Mouse (Mus musculus) intestine, embryonic 16.5 days (tissue): ENCODE results near the gene Josd1. TPM values are rescaled to one million over a fixed set of nuclear protein-coding genes. Genes with fewer than 3 reads are reported as not detected.

Experiments
- ATAC-seq: fragments of 200-750 bp; cut with Nextera tagmentation; 2 replicates; pipeline ENCODE4 v1.8.0; 2017; ENCODE audit warnings: moderate TSS enrichment, moderate library complexity
- H3K27ac ChIP-seq: fragments of 300-500 bp; sonication (generic); 2 replicates; pipeline ENCODE4 v1.5.1; 2014; ENCODE audit warnings: mild to moderate bottlenecking, low read length
- H3K27me3 ChIP-seq: fragments of 300-500 bp; sonication (generic); replicated peaks from 2 replicates; pipeline ENCODE4 v1.6.1; 2014; ENCODE audit warnings: low read length, control low read depth, mixed read lengths; ENCODE audit not compliant: control insufficient read depth, insufficient read depth
- H3K36me3 ChIP-seq: fragments of 300-500 bp; sonication (generic); 2 replicates; pipeline ENCODE4 v1.6.1; 2014; ENCODE audit warnings: low read length, control low read depth; ENCODE audit not compliant: control insufficient read depth, insufficient read depth
- H3K4me1 ChIP-seq: fragments of 300-500 bp; sonication (generic); 2 replicates; pipeline ENCODE4 v1.6.1; 2014; ENCODE audit warnings: low read length, control low read depth, mixed read lengths; ENCODE audit not compliant: control insufficient read depth, insufficient read depth
- H3K4me2 ChIP-seq: fragments of 300-500 bp; sonication (generic); 2 replicates; pipeline ENCODE4 v1.6.1; 2014; ENCODE audit warnings: low read depth, low read length, control low read depth
- H3K4me3 ChIP-seq: fragments of 300-500 bp; sonication (generic); 2 replicates; pipeline ENCODE4 v1.5.1; 2014; ENCODE audit warnings: mild to moderate bottlenecking, low read length
- H3K9ac ChIP-seq: fragments of 300-500 bp; sonication (generic); 2 replicates; pipeline ENCODE4 v1.6.1; 2014; ENCODE audit warnings: low read depth, low read length
- H3K9me3 ChIP-seq: fragments of 300-500 bp; sonication (generic); 2 replicates; pipeline ENCODE4 v1.6.1; 2016; ENCODE audit warnings: low read length, control low read depth; ENCODE audit not compliant: control insufficient read depth
- WGBS: fragments of 180-500 bp; shearing (Covaris S2); extraction: QIAGEN DNeasy Blood & Tissue Kit; methylation state at CpG from one replicate; pipeline ENCODE4 v1.1.7; 2014; 5-methylcytosine and 5-hydroxymethylcytosine counted together
- polyA plus RNA-seq: library from polyadenylated mRNA; unstranded; fragments of >200 nt; fragmentation: Nextera tagmentation; extraction: Ambion mirVana; gene quantifications from 2 replicates; pipeline ENCODE4 v1.2.1, GENCODE M21; 2015

Josd1 gene
- polyA plus RNA-seq = 14.1 and 17.0 TPM in 2 replicates

DNA sequence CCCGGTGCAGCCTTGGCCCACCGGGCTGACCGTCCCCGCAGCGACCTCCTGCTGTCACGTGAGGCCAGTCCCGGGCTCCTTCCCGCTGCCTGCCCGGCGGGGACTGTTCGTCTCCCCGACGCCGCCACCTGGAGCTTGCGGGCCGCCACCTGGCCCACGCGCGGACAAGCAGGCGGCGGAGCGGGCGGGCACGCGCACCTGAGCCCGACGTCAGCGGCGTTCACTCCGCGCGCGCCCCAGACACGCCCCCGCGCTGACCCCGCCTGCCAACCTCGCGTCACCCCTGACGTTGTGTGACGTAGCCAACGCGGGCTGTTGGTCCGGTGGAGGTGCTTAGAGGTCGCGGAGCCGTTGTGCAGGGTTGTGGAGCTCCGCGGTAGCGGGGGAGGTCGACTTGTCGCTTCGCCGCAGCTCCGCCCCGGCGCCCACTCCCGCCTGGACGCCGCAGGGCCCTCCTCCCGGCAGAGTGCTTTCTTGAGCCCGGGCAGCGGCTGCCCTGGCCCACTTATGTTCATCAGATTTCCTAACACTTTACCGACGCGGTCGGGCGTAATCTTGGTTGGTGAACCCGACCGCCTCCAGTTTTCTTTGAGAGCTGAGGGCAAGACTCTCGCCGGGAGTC is at the start of gene Josd1:
Josd1 (minus strand) TSS at position 274 of the 622 bp plus-strand sequence.
- Histone ChIP-seq H3K27ac (peak within 1 kb of the TSS; percentile 98), H3K27me3 (no peaks in the 10 kb centered on the region), H3K4me2 (peak within 1 kb of the TSS; percentile 79), H3K9me3 (no peaks in the 10 kb centered on the region), H3K4me1 (peaks cover 53% of the 10 kb centered on the region), H3K9ac (peak within 1 kb of the TSS; percentile 89), H3K4me3 (peak within 1 kb of the TSS; percentile 83), H3K36me3 (no peaks in the 10 kb centered on the region)
- WGBS = under 1% methylated on average over 72 of the region's 72 CpGs
- peak; percentile 73 for ATAC-seq

DNA sequence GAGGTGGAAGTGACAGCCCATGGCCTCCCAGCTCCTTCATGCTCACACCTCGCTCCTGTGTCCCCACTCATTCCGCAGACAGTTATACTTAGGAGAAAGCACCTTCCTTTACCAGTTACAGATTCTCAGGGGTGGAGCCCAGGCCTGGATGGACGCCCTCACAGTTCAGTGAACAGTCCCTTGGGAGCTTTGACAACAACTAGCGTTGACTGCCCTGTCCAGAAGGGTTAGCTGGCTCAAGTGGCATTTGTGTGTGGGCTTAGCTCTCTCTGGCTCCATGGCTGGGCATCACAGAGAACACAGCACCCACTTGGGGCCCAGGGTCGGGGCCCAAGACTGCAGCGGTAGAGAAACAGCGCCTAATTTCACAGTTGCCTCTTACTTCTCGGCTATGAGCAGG is 46.6 kb upstream of the Josd1 start:
- Histone ChIP-seq H3K4me2 (no peak overlapping the region), H3K4me3 (no peak overlapping the region), H3K4me1 (peaks cover under 1% of the 10 kb centered on the region; the same call in 1 of the 2 replicates), H3K36me3 (peaks cover 14% of the 10 kb centered on the region; the same call in 1 of the 2 replicates), H3K9me3 (no peaks in the 10 kb centered on the region), H3K27me3 (no peaks in the 10 kb centered on the region), H3K9ac (no peak overlapping the region), H3K27ac (no peak overlapping the region)
- ATAC-seq = no peak
- WGBS = 83% methylated on average over 8 of the region's 8 CpGs

DNA sequence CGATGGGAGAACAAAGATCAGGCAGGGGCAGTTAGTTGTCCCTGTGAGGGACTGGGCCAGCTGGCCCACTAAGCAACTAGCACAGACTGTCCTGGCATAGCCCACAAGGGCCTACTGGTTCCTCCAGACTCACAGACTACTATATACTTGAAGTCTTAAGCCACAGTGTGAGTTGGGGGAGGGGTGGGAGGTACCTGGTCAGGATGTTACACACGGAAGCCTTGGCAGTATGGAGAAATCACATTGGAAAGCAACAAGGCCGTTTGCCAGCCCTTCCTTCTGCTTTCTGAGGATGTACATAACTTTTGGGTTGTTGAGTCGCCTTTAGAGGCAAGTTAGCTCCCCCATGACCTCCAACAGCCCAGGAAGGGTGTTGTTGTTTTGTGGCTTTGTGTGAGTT is 45.9 kb upstream of the Josd1 start:
- Histone ChIP-seq H3K27me3 (no peaks in the 10 kb centered on the region), H3K9me3 (no peaks in the 10 kb centered on the region), H3K27ac (no peak overlapping the region), H3K4me1 (peaks cover 4% of the 10 kb centered on the region; the same call in 1 of the 2 replicates), H3K36me3 (peaks cover 14% of the 10 kb centered on the region; the same call in 1 of the 2 replicates), H3K4me3 (no peak overlapping the region), H3K4me2 (no peak overlapping the region), H3K9ac (no peak overlapping the region)
- whole genome bisulfite sequencing = 78% methylated on average over 4 of the region's 4 CpGs
- ATAC-seq = no peak

DNA sequence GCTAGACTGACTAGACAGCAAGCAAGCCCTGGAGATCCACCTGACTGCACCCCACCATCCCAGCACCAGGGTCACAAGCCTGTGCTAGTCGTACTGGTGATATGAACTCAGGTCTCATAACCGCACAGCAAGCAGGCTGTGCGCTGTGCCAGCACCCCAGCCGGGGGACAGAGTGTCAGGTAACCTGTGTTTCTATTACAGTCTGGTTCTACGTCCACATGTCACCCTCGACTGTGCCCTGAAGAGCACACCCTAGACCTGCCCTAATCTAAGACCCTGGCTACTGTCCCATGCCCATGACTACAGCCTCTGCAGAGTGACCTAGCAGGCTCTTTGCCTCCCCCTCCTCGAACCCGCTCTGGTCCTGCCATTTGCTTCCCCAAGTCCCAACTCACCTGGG is 45.5 kb upstream of the Josd1 start:
- Histone ChIP-seq H3K9me3 (no peaks in the 10 kb centered on the region), H3K4me3 (no peak overlapping the region), H3K4me1 (peaks cover 4% of the 10 kb centered on the region; the same call in 1 of the 2 replicates), H3K9ac (no peak overlapping the region), H3K27me3 (no peaks in the 10 kb centered on the region), H3K27ac (no peak overlapping the region), H3K4me2 (no peak overlapping the region), H3K36me3 (peaks cover 14% of the 10 kb centered on the region; the same call in 1 of the 2 replicates)
- 96% methylated on average over 8 of the region's 8 CpGs for WGBS
- no peak for ATAC-seq

DNA sequence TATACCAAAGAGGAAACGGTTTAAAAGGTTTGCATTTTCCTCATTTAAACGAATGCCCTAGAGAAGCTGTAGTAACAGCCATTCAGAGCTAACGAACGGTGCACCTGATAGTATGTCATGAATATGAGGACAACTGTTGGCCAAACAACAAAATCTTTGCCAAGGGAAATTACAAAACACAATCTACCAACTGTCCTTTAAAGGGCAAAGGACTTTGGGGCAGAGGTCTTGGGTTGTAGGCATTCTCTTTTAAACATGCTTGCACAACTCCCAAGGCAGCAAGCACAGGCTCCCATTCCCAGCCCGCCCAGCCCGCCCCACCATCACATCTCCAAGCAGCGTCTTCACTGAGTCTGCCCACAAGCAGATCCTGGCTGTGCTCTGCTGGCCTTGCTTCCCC is 43.8 kb upstream of the Josd1 start:
- H3K9ac ChIP-seq = no peak overlapping the region
- no peak for ATAC-seq
- H3K36me3 ChIP-seq = peaks cover 18% of the 10 kb centered on the region; the same call in 1 of the 2 replicates
- WGBS = 92% methylated on average over 7 of the region's 7 CpGs
- peaks cover 4% of the 10 kb centered on the region; the same call in 1 of the 2 replicates for H3K4me1 ChIP-seq
- H3K4me2 ChIP-seq = no peak overlapping the region
- H3K9me3 ChIP-seq = no peaks in the 10 kb centered on the region
- no peak overlapping the region for H3K4me3 ChIP-seq
- H3K27ac ChIP-seq = no peak overlapping the region
- H3K27me3 ChIP-seq = no peaks in the 10 kb centered on the region

DNA sequence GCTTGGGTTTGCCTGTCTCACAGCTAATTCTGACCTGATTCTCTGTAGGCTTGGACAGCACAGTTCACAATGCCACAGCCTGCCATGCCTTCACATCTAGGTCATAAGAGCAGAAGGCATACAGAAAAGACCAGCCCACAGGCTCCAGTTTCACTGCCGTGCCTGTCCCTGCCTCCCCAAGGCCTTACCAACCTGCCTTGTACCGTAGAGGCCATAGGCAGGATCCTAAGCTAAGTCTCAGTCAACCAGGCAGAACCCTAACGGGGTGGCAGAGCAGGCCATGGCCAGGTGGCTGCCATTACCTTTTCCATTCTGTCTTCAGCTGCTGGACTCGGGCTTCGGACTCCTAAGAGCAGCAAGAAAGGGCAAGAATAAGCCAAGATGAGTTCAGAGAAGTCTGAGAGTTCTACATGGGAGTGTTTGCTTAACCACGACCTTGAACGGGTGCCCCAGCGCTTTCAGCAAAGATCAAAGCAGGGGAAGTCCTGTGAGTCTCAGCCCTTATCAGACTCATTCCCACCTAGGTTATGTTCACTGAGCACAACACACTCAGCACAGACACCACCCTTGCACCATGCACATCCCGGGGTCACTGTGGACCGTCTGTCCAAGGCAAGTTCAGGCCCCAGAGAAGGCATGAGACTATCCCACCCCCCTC is 41.1 kb upstream of the Josd1 start:
- peaks cover 4% of the 10 kb centered on the region; the same call in 1 of the 2 replicates for H3K4me1 ChIP-seq
- peaks cover 24% of the 10 kb centered on the region for H3K36me3 ChIP-seq
- H3K27me3 ChIP-seq = no peaks in the 10 kb centered on the region
- no peak overlapping the region for H3K27ac ChIP-seq
- no peak overlapping the region for H3K4me3 ChIP-seq
- H3K4me2 ChIP-seq = no peak overlapping the region
- no peak overlapping the region for H3K9ac ChIP-seq
- H3K9me3 ChIP-seq = no peaks in the 10 kb centered on the region
- peak; percentile 56; the same call in 1 of the 2 replicates for ATAC-seq
- WGBS = 61% methylated on average over 10 of the region's 10 CpGs

DNA sequence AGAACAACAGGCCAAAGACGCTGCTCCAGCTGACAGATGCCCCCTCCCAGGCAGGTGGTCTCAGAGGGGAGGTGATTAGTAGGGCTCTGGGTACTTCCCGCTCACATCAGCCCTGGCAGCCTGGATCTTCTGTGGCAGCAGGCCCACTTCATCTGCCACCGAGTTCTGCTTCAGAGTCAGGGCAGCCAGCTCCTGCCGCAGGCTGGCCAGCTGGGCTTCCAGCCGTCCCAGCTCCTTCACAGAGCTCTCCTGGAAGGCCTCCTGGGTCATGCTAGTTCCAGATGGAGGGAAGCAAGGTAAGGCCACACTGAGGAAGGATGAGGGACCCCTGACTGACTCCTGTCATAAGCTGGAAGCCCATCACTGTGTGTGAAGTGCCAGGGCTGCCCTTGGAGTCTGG is 40.6 kb upstream of the Josd1 start:
- no peak overlapping the region for H3K4me2 ChIP-seq
- H3K36me3 ChIP-seq = peaks cover 20% of the 10 kb centered on the region
- H3K4me3 ChIP-seq = no peak overlapping the region
- H3K4me1 ChIP-seq = peaks cover 4% of the 10 kb centered on the region; the same call in 1 of the 2 replicates
- H3K9ac ChIP-seq = no peak overlapping the region
- no peaks in the 10 kb centered on the region for H3K27me3 ChIP-seq
- H3K27ac ChIP-seq = no peak overlapping the region
- WGBS = 80% methylated on average over 5 of the region's 5 CpGs
- no peak for ATAC-seq
- no peaks in the 10 kb centered on the region for H3K9me3 ChIP-seq

DNA sequence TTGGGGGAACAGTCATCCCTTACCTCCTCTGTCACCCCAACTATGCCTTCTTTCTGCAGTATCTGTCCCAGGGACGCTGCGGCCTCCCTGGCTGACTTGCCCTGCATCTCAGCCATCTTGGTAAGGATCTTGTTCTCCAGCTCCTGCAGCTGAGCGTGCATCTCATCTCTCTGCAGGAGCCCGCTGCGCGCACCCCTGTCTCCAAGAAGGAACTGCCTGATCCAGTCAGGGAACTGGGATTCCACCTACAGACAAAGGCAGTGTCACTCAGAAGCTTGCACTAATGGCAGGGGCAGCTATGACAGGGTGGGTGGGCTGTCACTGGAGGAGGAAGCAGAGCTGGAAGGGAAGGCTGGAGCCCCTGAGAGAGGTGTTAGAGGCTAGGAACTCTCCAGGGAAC is 40.1 kb upstream of the Josd1 start:
- no peak for ATAC-seq
- no peak overlapping the region for H3K4me3 ChIP-seq
- whole genome bisulfite sequencing = 91% methylated on average over 6 of the region's 6 CpGs
- no peak overlapping the region for H3K4me2 ChIP-seq
- no peak overlapping the region for H3K27ac ChIP-seq
- no peak overlapping the region for H3K9ac ChIP-seq
- H3K27me3 ChIP-seq = no peaks in the 10 kb centered on the region
- H3K36me3 ChIP-seq = peaks cover 17% of the 10 kb centered on the region
- peaks cover 4% of the 10 kb centered on the region; the same call in 1 of the 2 replicates for H3K4me1 ChIP-seq
- no peaks in the 10 kb centered on the region for H3K9me3 ChIP-seq

DNA sequence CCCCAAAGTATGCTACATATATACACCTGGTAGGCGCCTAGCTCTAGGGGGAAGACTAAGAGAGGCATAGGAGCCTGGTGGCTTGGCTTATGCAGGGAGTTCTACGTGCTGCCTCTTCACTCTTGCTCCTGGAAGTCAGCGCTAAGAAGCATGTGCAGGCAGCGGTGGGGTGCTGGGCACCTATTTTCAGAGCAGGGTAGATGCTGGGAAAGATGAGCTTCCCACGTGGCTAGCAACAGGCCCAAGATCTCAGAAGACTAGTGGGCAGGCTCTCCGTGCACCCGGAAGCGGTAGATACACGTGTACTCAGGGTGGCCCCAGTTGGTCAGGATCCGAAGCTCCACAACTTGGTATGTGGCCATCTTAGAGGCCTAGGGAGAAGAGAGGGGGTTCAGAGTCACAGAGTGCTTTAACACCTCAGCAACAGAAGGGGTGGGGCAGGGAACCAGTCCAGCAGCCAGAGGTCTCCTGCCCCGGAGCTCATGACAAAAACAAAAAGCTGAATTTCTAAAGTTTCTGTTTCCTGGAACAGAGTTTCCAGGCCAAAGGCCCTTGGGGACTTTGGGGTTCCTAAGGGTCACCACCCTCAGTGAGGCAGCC is 37.6 kb upstream of the Josd1 start:
- Histone ChIP-seq H3K36me3 (peaks cover 17% of the 10 kb centered on the region), H3K27ac (no peak overlapping the region), H3K4me2 (no peak overlapping the region), H3K9me3 (no peaks in the 10 kb centered on the region), H3K27me3 (no peaks in the 10 kb centered on the region), H3K9ac (no peak overlapping the region), H3K4me3 (no peak overlapping the region), H3K4me1 (peaks cover 4% of the 10 kb centered on the region; the same call in 1 of the 2 replicates)
- no peak for ATAC-seq
- WGBS = 85% methylated on average over 11 of the region's 11 CpGs
